Mouse (Mus musculus): Measurements from ENCODE around the gene Olfr469. TPM values are rescaled to one million over a fixed set of nuclear protein-coding genes. Genes with fewer than 3 reads are reported as not detected.
"Not testable (repeated sequence)": the region's sequence is repeated elsewhere in the genome, so short reads cannot be mapped to it uniquely, and the experiment has no call there.

Gene Olfr469
- not detected for total RNA-seq (2021)
- not detected in 2 replicates for polyA plus RNA-seq (2012; rRNA removed)
- long read RNA-seq: 0 reads

GRCm38 (mm10) chr7:107825441-107825840 lies at the start of gene Olfr469:
Olfr469 (minus strand) TSS chr7:107825541.
- DNase-seq: not testable (repeated sequence)

- not testable (repeated sequence) for DNase-seq
Observed at GRCm38 (mm10) chr7:107847390-107847789, 22.0 kb upstream of the Olfr469 start, which contains the start of gene Olfr470. Olfr470 (minus strand) TSS chr7:107847490.

GRCm38 (mm10) chr7:107841719-107842118 lies 16.4 kb upstream of the Olfr469 start:
- DNase-seq: no peak

- not testable (repeated sequence) for DNase-seq
Observed at GRCm38 (mm10) chr7:107823867-107824266, 1.5 kb downstream of the Olfr469 start.

GRCm38 (mm10) chr7:107819442-107819841 lies 5.9 kb downstream of the Olfr469 start:
- DNase-seq: no peak

GRCm38 (mm10) chr7:107811963-107812362 lies 13.4 kb downstream of the Olfr469 start, which contains the start of gene Olfr467:
Olfr467 (plus strand) TSS chr7:107812263.
- DNase-seq: no peak

GRCm38 (mm10) chr7:107802138-107802537 lies 23.2 kb downstream of the Olfr469 start:
- DNase-seq: no peak

- DNase-seq: no peak
Observed at GRCm38 (mm10) chr7:107801108-107801507, 24.2 kb downstream of the Olfr469 start, which contains the start of gene Ovch2. Ovch2 (minus strand) TSS chr7:107801208.

- no peak for DNase-seq
Observed at GRCm38 (mm10) chr7:107796500-107796899, 28.8 kb downstream of the Olfr469 start.

GRCm38 (mm10) chr7:107787977-107788620 lies 37.2 kb downstream of the Olfr469 start:
- DNase-seq: no peak

GRCm38 (mm10) chr7:107779611-107780010 lies 45.7 kb downstream of the Olfr469 start:
- no peak for DNase-seq

GRCm38 (mm10) chr7:107778216-107778615 lies 47.1 kb downstream of the Olfr469 start:
- no peak for DNase-seq

GRCm38 (mm10) chr7:107770812-107771211 lies 54.5 kb downstream of the Olfr469 start:
- DNase-seq: no peak

Other genes starting within 250 kb of the Olfr469 start
- gene Ppfibp2, start 230.3 kb downstream of the Olfr469 start, total RNA-seq (2021): 1 to 10 TPM; 3.5 to 7.5 TPM
- 1.5 and 2.2 TPM in 2 replicates for gene Ppfibp2, start 230.3 kb downstream of the Olfr469 start, polyA plus RNA-seq (2012; rRNA removed)
- not detected for gene 5330417H12Rik, start 200.4 kb downstream of the Olfr469 start, total RNA-seq (2021)
- gene 5330417H12Rik, start 200.4 kb downstream of the Olfr469 start, polyA plus RNA-seq (2012; rRNA removed): not detected in 2 replicates
- gene Cyb5r2, start 67.5 kb downstream of the Olfr469 start, total RNA-seq (2021): not detected
- gene Cyb5r2, start 67.5 kb downstream of the Olfr469 start, polyA plus RNA-seq (2012; rRNA removed): 0.15 TPM in 1 of 2 replicates, not detected in the other
- gene Ovch2, start 24.3 kb downstream of the Olfr469 start, total RNA-seq (2021): not detected
- gene Ovch2, start 24.3 kb downstream of the Olfr469 start, polyA plus RNA-seq (2012; rRNA removed): not detected in 2 replicates
- not detected for gene Olfr467, start 13.3 kb downstream of the Olfr469 start, total RNA-seq (2021)
- not detected in 2 replicates for gene Olfr467, start 13.3 kb downstream of the Olfr469 start, polyA plus RNA-seq (2012; rRNA removed)
- gene Olfr470, start 21.9 kb upstream of the Olfr469 start, total RNA-seq (2021): not detected
- gene Olfr470, start 21.9 kb upstream of the Olfr469 start, polyA plus RNA-seq (2012; rRNA removed): not detected in 2 replicates
- gene Olfr472, start 72.4 kb upstream of the Olfr469 start, total RNA-seq (2021): not detected
- not detected in 2 replicates for gene Olfr472, start 72.4 kb upstream of the Olfr469 start, polyA plus RNA-seq (2012; rRNA removed)
- gene Olfr473, start 104.9 kb upstream of the Olfr469 start, total RNA-seq (2021): not detected
- gene Olfr473, start 104.9 kb upstream of the Olfr469 start, polyA plus RNA-seq (2012; rRNA removed): not detected in 2 replicates
- not detected for gene Olfr474, start 129.1 kb upstream of the Olfr469 start, total RNA-seq (2021)
- gene Olfr474, start 129.1 kb upstream of the Olfr469 start, polyA plus RNA-seq (2012; rRNA removed): not detected in 2 replicates
- gene Olfr476, start 139.3 kb upstream of the Olfr469 start, total RNA-seq (2021): not detected
- gene Olfr476, start 139.3 kb upstream of the Olfr469 start, polyA plus RNA-seq (2012; rRNA removed): not detected in 2 replicates
- not detected for gene Olfr477, start 161.2 kb upstream of the Olfr469 start, total RNA-seq (2021)
- gene Olfr477, start 161.2 kb upstream of the Olfr469 start, polyA plus RNA-seq (2012; rRNA removed): not detected in 2 replicates
- gene Olfr478, start 208.4 kb upstream of the Olfr469 start, total RNA-seq (2021): not detected
- not detected in 2 replicates for gene Olfr478, start 208.4 kb upstream of the Olfr469 start, polyA plus RNA-seq (2012; rRNA removed)
- not detected for gene Olfr479, start 225.2 kb upstream of the Olfr469 start, total RNA-seq (2021)
- gene Olfr479, start 225.2 kb upstream of the Olfr469 start, polyA plus RNA-seq (2012; rRNA removed): not detected in 2 replicates
- gene Olfr480, start 241.8 kb upstream of the Olfr469 start, total RNA-seq (2021): not detected
- not detected in 2 replicates for gene Olfr480, start 241.8 kb upstream of the Olfr469 start, polyA plus RNA-seq (2012; rRNA removed)